Mouse (Mus musculus) limb, embryonic 10.5 days (tissue): ENCODE data around the gene Fam111a. TPM values are rescaled to one million over a fixed set of nuclear protein-coding genes. Genes with fewer than 3 reads are reported as not detected.

Experiments used
- DNase-seq: peaks from one replicate; pipeline ENCODE4 v3.0.0-alpha.2; 2017; ENCODE audit warnings: low spot score
- H3K27ac ChIP-seq: fragments of 300-500 bp; sonication (generic); 2 replicates; pipeline ENCODE4 v1.5.1; 2016; ENCODE audit warnings: mild to moderate bottlenecking
- H3K27me3 ChIP-seq: fragments of 300-500 bp; sonication (generic); 2 replicates; pipeline ENCODE4 v1.6.1; 2016; ENCODE audit warnings: low read depth, mild to moderate bottlenecking; ENCODE audit not compliant: poor library complexity, severe bottlenecking
- H3K36me3 ChIP-seq: fragments of 300-500 bp; sonication (generic); 2 replicates; pipeline ENCODE4 v1.6.1; 2016; ENCODE audit warnings: mild to moderate bottlenecking, moderate library complexity
- H3K4me1 ChIP-seq: fragments of 300-500 bp; sonication (generic); 2 replicates; pipeline ENCODE4 v1.6.1; 2016
- H3K4me3 ChIP-seq: fragments of 300-500 bp; sonication (generic); 2 replicates; pipeline ENCODE4 v1.5.1; 2016; ENCODE audit warnings: mild to moderate bottlenecking, moderate library complexity
- H3K9me3 ChIP-seq: fragments of 300-500 bp; sonication (generic); replicated peaks from 2 replicates; pipeline ENCODE4 v1.6.1; 2016; ENCODE audit warnings: mild to moderate bottlenecking
- WGBS: fragments of 180-500 bp; shearing (Covaris S2); methylation state at CpG from one replicate; pipeline ENCODE4 v1.1.7; 2016; 5-methylcytosine and 5-hydroxymethylcytosine counted together
- polyA plus RNA-seq: library from polyadenylated mRNA; unstranded; fragments of >200 nt; fragmentation: Nextera tagmentation; extraction: Ambion mirVana; gene quantifications from 2 replicates; pipeline ENCODE4 v1.2.1, GENCODE M21; 2016

Gene Fam111a
- polyA plus RNA-seq, 1 experiment from 2014 or later = 15.4 TPM

GRCm38 (mm10) chr19:12572614-12573265 lies 27.2 kb downstream of the Fam111a start:
- 95% methylated on average over 1 of the region's 1 CpGs for WGBS
- Histone ChIP-seq H3K27ac (peak overlapping the region; percentile 44; the same call in 1 of the 2 replicates), H3K9me3 (no peaks in the 10 kb centered on the region)

GRCm38 (mm10) chr19:12573266-12574011 lies 27.9 kb downstream of the Fam111a start:
- H3K9me3 ChIP-seq = no peaks in the 10 kb centered on the region
- peaks cover 17% of the 10 kb centered on the region for H3K36me3 ChIP-seq
- peak; percentile 73 for DNase-seq
- H3K27me3 ChIP-seq = no peaks in the 10 kb centered on the region
- H3K4me3 ChIP-seq = peak overlapping the region; percentile 45
- H3K4me1 ChIP-seq = peaks cover 13% of the 10 kb centered on the region
- 15% methylated on average over 14 of the region's 14 CpGs for WGBS
- H3K27ac ChIP-seq = peak overlapping the region; percentile 73

More at GRCm38 (mm10) chr19:12572614-12573265, 27.2 kb downstream of the Fam111a start:
- H3K27me3 ChIP-seq = no peaks in the 10 kb centered on the region
- H3K4me1 ChIP-seq = peaks cover 13% of the 10 kb centered on the region
- H3K36me3 ChIP-seq = peaks cover 10% of the 10 kb centered on the region
- DNase-seq = no peak
- H3K4me3 ChIP-seq = peak overlapping the region; percentile 45

GRCm38 (mm10) chr19:12574012-12574407 lies 28.5 kb downstream of the Fam111a start:
- Histone ChIP-seq H3K27me3 (no peaks in the 10 kb centered on the region), H3K27ac (peak overlapping the region; percentile 73), H3K4me1 (peaks cover 13% of the 10 kb centered on the region), H3K4me3 (peak overlapping the region; percentile 45), H3K9me3 (no peaks in the 10 kb centered on the region), H3K36me3 (peaks cover 22% of the 10 kb centered on the region)
- 37% methylated on average over 5 of the region's 5 CpGs for WGBS
- DNase-seq = peak; percentile 31

GRCm38 (mm10) chr19:12575107-12575506 lies 29.6 kb downstream of the Fam111a start:
- DNase-seq = no peak
- WGBS = 92% methylated on average over 7 of the region's 7 CpGs

GRCm38 (mm10) chr19:12575514-12575913 lies 30.0 kb downstream of the Fam111a start:
- no peak overlapping the region for H3K4me3 ChIP-seq
- no peaks in the 10 kb centered on the region for H3K9me3 ChIP-seq
- H3K27ac ChIP-seq = no peak overlapping the region
- peaks cover 22% of the 10 kb centered on the region for H3K36me3 ChIP-seq
- H3K27me3 ChIP-seq = no peaks in the 10 kb centered on the region
- no peak for DNase-seq
- H3K4me1 ChIP-seq = peaks cover 13% of the 10 kb centered on the region
- WGBS = 87% methylated on average over 2 of the region's 2 CpGs

More at GRCm38 (mm10) chr19:12575107-12575506, 29.6 kb downstream of the Fam111a start:
- no peaks in the 10 kb centered on the region for H3K27me3 ChIP-seq
- H3K9me3 ChIP-seq = no peaks in the 10 kb centered on the region
- H3K36me3 ChIP-seq = peaks cover 22% of the 10 kb centered on the region
- H3K4me1 ChIP-seq = peaks cover 13% of the 10 kb centered on the region
- no peak overlapping the region for H3K27ac ChIP-seq
- no peak overlapping the region for H3K4me3 ChIP-seq

GRCm38 (mm10) chr19:12576639-12577038 lies 31.1 kb downstream of the Fam111a start:
- WGBS = 92% methylated on average over 2 of the region's 2 CpGs

GRCm38 (mm10) chr19:12585310-12585709 lies 39.8 kb downstream of the Fam111a start:
- 84% methylated on average over 4 of the region's 4 CpGs for WGBS
- Histone ChIP-seq H3K4me1 (no peaks in the 10 kb centered on the region), H3K36me3 (peaks cover 8% of the 10 kb centered on the region; the same call in 1 of the 2 replicates), H3K27ac (no peak overlapping the region), H3K27me3 (no peaks in the 10 kb centered on the region), H3K9me3 (no peaks in the 10 kb centered on the region), H3K4me3 (no peak overlapping the region)
- DNase-seq = no peak

More at GRCm38 (mm10) chr19:12576639-12577038, 31.1 kb downstream of the Fam111a start:
- Histone ChIP-seq H3K36me3 (peaks cover 22% of the 10 kb centered on the region), H3K4me3 (no peak overlapping the region), H3K27ac (no peak overlapping the region), H3K4me1 (peaks cover 13% of the 10 kb centered on the region), H3K9me3 (no peaks in the 10 kb centered on the region), H3K27me3 (no peaks in the 10 kb centered on the region)
- DNase-seq = no peak

- Histone ChIP-seq H3K4me3 (no peak overlapping the region), H3K27ac (no peak overlapping the region), H3K27me3 (peaks cover 6% of the 10 kb centered on the region), H3K9me3 (no peaks in the 10 kb centered on the region), H3K36me3 (peaks cover 5% of the 10 kb centered on the region; the same call in 1 of the 2 replicates), H3K4me1 (peaks cover 10% of the 10 kb centered on the region)
- WGBS = 13% methylated on average over 1 of the region's 1 CpGs
- DNase-seq = peak; percentile 50
These were observed 46.4 kb downstream of the Fam111a start for GRCm38 (mm10) chr19:12591908-12592307.

GRCm38 (mm10) chr19:12595135-12595529 lies 49.6 kb downstream of the Fam111a start:
- Histone ChIP-seq H3K36me3 (no peaks in the 10 kb centered on the region), H3K4me3 (peak overlapping the region; percentile 74), H3K9me3 (no peaks in the 10 kb centered on the region), H3K27ac (no peak overlapping the region), H3K4me1 (peaks cover 10% of the 10 kb centered on the region), H3K27me3 (peaks cover 11% of the 10 kb centered on the region)
- no peak for DNase-seq
- 62% methylated on average over 2 of the region's 2 CpGs for WGBS

GRCm38 (mm10) chr19:12595530-12596289 lies 50.2 kb downstream of the Fam111a start:
- Histone ChIP-seq H3K27me3 (peaks cover 11% of the 10 kb centered on the region), H3K4me1 (peaks cover 10% of the 10 kb centered on the region), H3K27ac (peak overlapping the region; percentile 61), H3K36me3 (no peaks in the 10 kb centered on the region), H3K4me3 (peak overlapping the region; percentile 74), H3K9me3 (no peaks in the 10 kb centered on the region)
- DNase-seq = peak; percentile 60
- under 1% methylated on average over 49 of the region's 49 CpGs for WGBS

- Histone ChIP-seq H3K9me3 (no peaks in the 10 kb centered on the region), H3K36me3 (no peaks in the 10 kb centered on the region), H3K27ac (peak overlapping the region; percentile 61), H3K4me1 (peaks cover 10% of the 10 kb centered on the region), H3K4me3 (peak overlapping the region; percentile 74), H3K27me3 (peaks cover 11% of the 10 kb centered on the region)
- WGBS = 18% methylated on average over 23 of the region's 23 CpGs
- peak; percentile 50 for DNase-seq
These were observed 50.9 kb downstream of the Fam111a start for GRCm38 (mm10) chr19:12596290-12597072.

- Histone ChIP-seq H3K4me3 (no peak overlapping the region), H3K4me1 (peaks cover 10% of the 10 kb centered on the region), H3K27me3 (peaks cover 11% of the 10 kb centered on the region), H3K27ac (no peak overlapping the region), H3K9me3 (no peaks in the 10 kb centered on the region), H3K36me3 (no peaks in the 10 kb centered on the region)
- DNase-seq = no peak
- 63% methylated on average over 3 of the region's 3 CpGs for WGBS
These were observed 51.5 kb downstream of the Fam111a start for GRCm38 (mm10) chr19:12597073-12597405.
